Mouse (Mus musculus): ENCODE measurements around the gene Abhd12.
A peak's percentile ranks its signal among the peaks of the same experiment; 100 is the strongest.
"Not testable (repeated sequence)": the region's sequence is repeated elsewhere in the genome, so short reads cannot be mapped to it uniquely, and the experiment has no call there.

Gene Abhd12

GRCm38 (mm10) chr2:150909429-150910039 is 5.0 kb upstream of the Abhd12 start:
- peak; percentile 94 for DNase-seq (ENCODE audit: low read depth, low spot score)

- DNase-seq (ENCODE audit: low read depth, low spot score): not testable (repeated sequence)
These were observed 4.3 kb upstream of the Abhd12 start for GRCm38 (mm10) chr2:150908881-150909280.

- DNase-seq (ENCODE audit: low read depth, low spot score): no peak
These were observed 452 bp upstream of the Abhd12 start, which contains the start of gene Gins1 for GRCm38 (mm10) chr2:150904936-150905450. Gene Gins1 (plus strand): TSS chr2:150905400.

- no peak for DNase-seq (ENCODE audit: low read depth, low spot score)
These were observed 2.2 kb downstream of the Abhd12 start for GRCm38 (mm10) chr2:150902347-150902746.

- no peak for DNase-seq (ENCODE audit: low read depth, low spot score)
These were observed 4.2 kb downstream of the Abhd12 start for GRCm38 (mm10) chr2:150900341-150900740.

- no peak for DNase-seq (ENCODE audit: low read depth, low spot score)
These were observed 8.8 kb downstream of the Abhd12 start for GRCm38 (mm10) chr2:150895691-150896252.

- DNase-seq (ENCODE audit: low read depth, low spot score): no peak
These were observed 9.8 kb downstream of the Abhd12 start for GRCm38 (mm10) chr2:150894617-150895267.

- DNase-seq (ENCODE audit: low read depth, low spot score): no peak
These were observed 17.2 kb downstream of the Abhd12 start for GRCm38 (mm10) chr2:150887370-150887769.

- no peak for DNase-seq (ENCODE audit: low read depth, low spot score)
These were observed 18.2 kb downstream of the Abhd12 start for GRCm38 (mm10) chr2:150886315-150886714.

- no peak for DNase-seq (ENCODE audit: low read depth, low spot score)
These were observed 18.7 kb downstream of the Abhd12 start for GRCm38 (mm10) chr2:150885814-150886213.

GRCm38 (mm10) chr2:150884779-150885110 is 19.8 kb downstream of the Abhd12 start:
- no peak for DNase-seq (ENCODE audit: low read depth, low spot score)

- DNase-seq (ENCODE audit: low read depth, low spot score): no peak
These were observed 20.3 kb downstream of the Abhd12 start for GRCm38 (mm10) chr2:150884075-150884778.

GRCm38 (mm10) chr2:150877561-150877960 is 27.0 kb downstream of the Abhd12 start:
- DNase-seq (ENCODE audit: low read depth, low spot score): no peak

- DNase-seq (ENCODE audit: low read depth, low spot score): no peak
These were observed 29.3 kb downstream of the Abhd12 start for GRCm38 (mm10) chr2:150875226-150875625.

GRCm38 (mm10) chr2:150874508-150874907 is 30.0 kb downstream of the Abhd12 start:
- DNase-seq (ENCODE audit: low read depth, low spot score): no peak

GRCm38 (mm10) chr2:150869446-150869845 is 35.1 kb downstream of the Abhd12 start:
- DNase-seq (ENCODE audit: low read depth, low spot score): peak; percentile 43

GRCm38 (mm10) chr2:150867021-150867420 is 37.5 kb downstream of the Abhd12 start:
- no peak for DNase-seq (ENCODE audit: low read depth, low spot score)

GRCm38 (mm10) chr2:150861128-150861527 is 43.4 kb downstream of the Abhd12 start:
- no peak for DNase-seq (ENCODE audit: low read depth, low spot score)

- DNase-seq (ENCODE audit: low read depth, low spot score): no peak
These were observed 44.7 kb downstream of the Abhd12 start for GRCm38 (mm10) chr2:150859709-150860470.

GRCm38 (mm10) chr2:150858724-150859487 is 45.6 kb downstream of the Abhd12 start:
- no peak for DNase-seq (ENCODE audit: low read depth, low spot score)

- DNase-seq (ENCODE audit: low read depth, low spot score): no peak
These were observed 49.4 kb downstream of the Abhd12 start for GRCm38 (mm10) chr2:150855186-150855585.

Data from CD4-positive helper T cell, adult 2 months (primary cell).